Mouse (Mus musculus) lung, postnatal 14 days (tissue): Measurements from ENCODE around the gene Cdhr2.

Experiments used
- DNase-seq: peaks from one replicate; pipeline ENCODE4 v3.0.0; 2021

Gene Cdhr2

GRCm38 (mm10) chr13:54693558-54694347 is 7.5 kb upstream of the Cdhr2 start, which contains the start of gene Rnf44:
TSS of gene Rnf44 (minus strand) at chr13:54693907.
- peak; percentile 99 for DNase-seq

GRCm38 (mm10) chr13:54694348-54695060 is 6.8 kb upstream of the Cdhr2 start:
- peak; percentile 86 for DNase-seq

GRCm38 (mm10) chr13:54695479-54696230 is 5.6 kb upstream of the Cdhr2 start:
- no peak for DNase-seq

GRCm38 (mm10) chr13:54702507-54702906 is 1.2 kb downstream of the Cdhr2 start:
- DNase-seq: no peak

- no peak for DNase-seq
These were observed 3.6 kb downstream of the Cdhr2 start for GRCm38 (mm10) chr13:54704890-54705289.

- DNase-seq: no peak
These were observed 9.6 kb downstream of the Cdhr2 start for GRCm38 (mm10) chr13:54710866-54711265.

- no peak for DNase-seq
These were observed 13.1 kb downstream of the Cdhr2 start for GRCm38 (mm10) chr13:54714393-54714792.

GRCm38 (mm10) chr13:54714996-54715395 is 13.7 kb downstream of the Cdhr2 start:
- no peak for DNase-seq

GRCm38 (mm10) chr13:54716916-54717315 is 15.7 kb downstream of the Cdhr2 start:
- peak; percentile 43 for DNase-seq

- DNase-seq: no peak
These were observed 21.9 kb downstream of the Cdhr2 start for GRCm38 (mm10) chr13:54723143-54723542.

- DNase-seq: no peak
These were observed 24.9 kb downstream of the Cdhr2 start for GRCm38 (mm10) chr13:54726131-54726530.

GRCm38 (mm10) chr13:54736931-54737330 is 35.7 kb downstream of the Cdhr2 start:
- no peak for DNase-seq

GRCm38 (mm10) chr13:54737488-54738212 is 36.4 kb downstream of the Cdhr2 start:
- no peak for DNase-seq

GRCm38 (mm10) chr13:54738213-54738601 is 36.9 kb downstream of the Cdhr2 start:
- no peak for DNase-seq

GRCm38 (mm10) chr13:54746110-54746509 is 44.8 kb downstream of the Cdhr2 start:
- no peak for DNase-seq

GRCm38 (mm10) chr13:54746896-54747295 is 45.6 kb downstream of the Cdhr2 start:
- no peak for DNase-seq

GRCm38 (mm10) chr13:54748190-54748589 is 46.9 kb downstream of the Cdhr2 start:
- DNase-seq: no peak

GRCm38 (mm10) chr13:54748721-54749060 is 47.4 kb downstream of the Cdhr2 start:
- no peak for DNase-seq

- peak; percentile 15 for DNase-seq
These were observed 48.0 kb downstream of the Cdhr2 start for GRCm38 (mm10) chr13:54749061-54749863.

GRCm38 (mm10) chr13:54749864-54750411 is 48.7 kb downstream of the Cdhr2 start, which contains the start of gene Gprin1:
TSS of gene Gprin1 (minus strand) at chr13:54749874.
- no peak for DNase-seq

- DNase-seq: peak; percentile 46
These were observed 49.4 kb downstream of the Cdhr2 start for GRCm38 (mm10) chr13:54750699-54751098.

GRCm38 (mm10) chr13:54752656-54753055 is 51.4 kb downstream of the Cdhr2 start:
- DNase-seq: no peak
